Mouse (Mus musculus) gastrocnemius, postnatal 10 days (tissue): Measurements from ENCODE around the gene Tecr. TPM values are rescaled to one million over a fixed set of nuclear protein-coding genes. Genes with fewer than 3 reads are reported as not detected.

Experiments
- DNase-seq: peaks from one replicate; pipeline ENCODE4 v3.0.0; 2021; ENCODE audit warnings: mixed read lengths
- long read RNA-seq, 2 experiments: library from polyadenylated mRNA; stranded (forward); transcript quantifications; one replicate each; pipeline ENCODE4 v2.0.0; 2021
- total RNA-seq, 2 experiments: library from RNA; stranded (reverse); gene quantifications; 2 replicates each; pipeline ENCODE4 v1.2.3; 2021

The Tecr gene
- total RNA-seq, result 100 to 1,000 TPM; 422 to 448 TPM
- long read RNA-seq, experiment 1, transcript Tecr-201 (13 exons, 1,158 nt), result major isoform, 96 of 424 reads
- long read RNA-seq, experiment 1, transcript Tecr-203 (12 exons, 1,120 nt), result minor isoform, 18 of 424 reads
- long read RNA-seq, experiment 1, partial matches to known transcripts, result 277 of 424 reads
- long read RNA-seq, experiment 1, other reads (novel, unspliced or antisense), result 32 of 424 reads
- long read RNA-seq, experiment 2, transcript Tecr-201 (13 exons, 1,158 nt), result major isoform, 93 of 545 reads
- long read RNA-seq, experiment 2, transcript Tecr-203 (12 exons, 1,120 nt), result minor isoform, 25 of 545 reads
- long read RNA-seq, experiment 2, transcript Tecr-205 (8 exons, 878 nt), result minor isoform, 6 of 545 reads
- long read RNA-seq, experiment 2, partial matches to known transcripts, result 390 of 545 reads
- long read RNA-seq, experiment 2, other reads (novel, unspliced or antisense), result 31 of 545 reads

DNA sequence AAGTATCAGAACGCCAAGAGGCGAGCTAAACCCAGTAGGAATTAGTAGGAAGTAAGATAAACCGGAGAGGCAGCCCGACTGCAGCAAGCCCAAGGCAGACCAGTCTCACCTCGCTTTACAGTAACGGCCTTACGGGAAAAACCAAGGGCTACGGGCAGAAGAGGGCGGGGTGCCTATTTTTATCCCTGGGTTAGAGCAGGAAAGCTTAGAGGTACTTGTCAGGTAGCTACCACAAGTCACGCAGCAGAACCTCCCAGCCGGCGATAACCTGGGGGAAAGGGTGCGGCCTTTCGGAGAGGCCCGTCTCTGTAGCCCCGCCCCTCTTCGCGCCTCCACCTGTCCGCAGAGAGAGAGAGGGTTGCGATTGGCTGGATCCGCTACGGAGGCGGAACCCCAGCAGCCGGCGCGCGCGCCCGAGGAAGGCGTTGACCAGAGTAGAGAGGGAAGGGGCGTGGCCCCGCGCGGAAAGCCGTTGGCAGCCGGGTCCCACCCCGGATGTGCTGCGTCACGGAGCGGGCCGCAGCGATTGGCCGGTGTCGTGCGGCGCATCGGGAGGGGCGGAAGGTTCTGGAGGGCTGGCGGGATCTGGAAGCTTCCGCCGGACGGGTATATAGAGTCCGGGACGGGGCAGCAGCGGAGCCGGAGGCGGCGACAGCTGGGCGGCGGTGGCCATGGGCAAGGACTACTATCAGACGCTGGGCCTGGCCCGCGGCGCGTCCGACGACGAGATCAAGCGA, at the start of gene Tecr, which contains the start of gene Dnajb1:
Gene Tecr (minus strand): TSS at position 311 of the 737 bp plus-strand sequence.
Gene Dnajb1 (plus strand): TSS at position 533 of the 737 bp plus-strand sequence.
- peak; percentile 99 for DNase-seq

DNA sequence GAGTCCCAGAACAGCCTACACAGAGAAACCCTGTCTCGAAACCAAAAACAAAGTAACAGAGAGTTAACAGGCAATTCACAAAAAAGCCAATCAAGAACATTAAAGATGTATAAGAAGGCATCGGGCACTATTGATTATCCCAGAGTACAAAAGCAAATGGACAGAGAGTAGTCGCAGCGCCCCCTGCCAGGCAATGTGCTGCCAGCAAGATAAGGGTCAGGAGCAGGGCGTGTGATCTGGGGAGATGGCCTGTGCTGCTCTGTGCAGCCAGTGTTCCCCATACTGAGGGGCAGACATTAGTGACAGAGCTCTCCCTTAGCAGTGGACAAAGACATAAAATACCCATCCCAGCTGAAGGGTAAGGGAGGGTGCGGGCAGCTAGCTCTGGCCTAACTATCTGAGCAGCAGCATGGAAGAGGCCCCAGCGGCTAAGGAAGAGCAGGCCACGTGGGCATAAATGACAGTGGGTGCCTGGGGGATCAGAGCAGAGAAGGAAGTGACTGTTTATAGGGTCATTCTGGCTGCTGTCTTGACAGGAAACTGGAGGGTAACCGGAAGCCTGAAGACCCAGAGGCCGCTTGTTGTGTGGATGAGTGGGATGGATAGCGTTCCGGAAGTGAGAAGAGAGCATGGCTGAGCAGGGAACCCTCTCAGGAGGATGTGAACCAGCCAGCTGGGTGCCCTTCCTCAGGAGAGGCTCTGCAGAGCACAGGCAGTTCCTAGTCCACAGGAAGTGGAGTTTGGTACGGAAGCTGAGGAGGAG, 48.9 kb upstream of the Tecr start:
- no peak for DNase-seq

DNA sequence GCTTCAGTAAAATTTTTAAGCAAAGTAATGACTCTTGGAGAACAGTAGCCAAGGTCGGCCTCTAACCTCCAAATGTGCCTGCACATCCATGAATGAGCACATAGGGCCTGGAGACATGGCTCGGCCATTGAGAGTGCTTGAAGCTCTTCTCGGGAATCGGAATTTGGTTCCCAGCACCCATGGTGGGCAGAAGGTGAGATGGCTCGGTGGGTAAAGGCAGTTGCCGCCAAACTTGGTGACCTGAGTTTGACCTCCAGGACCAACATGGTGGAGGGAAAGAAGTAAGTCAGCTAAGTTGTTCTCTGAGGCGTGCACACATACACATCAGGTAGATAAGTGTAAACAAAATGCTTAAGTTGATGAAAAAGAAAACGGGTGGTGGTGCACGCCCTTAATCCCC, 48.3 kb upstream of the Tecr start:
- DNase-seq, result no peak

- DNase-seq, result no peak
Observed at GRCm38 (mm10) chr8:83654725-83655124, 47.0 kb upstream of the Tecr start.

DNA sequence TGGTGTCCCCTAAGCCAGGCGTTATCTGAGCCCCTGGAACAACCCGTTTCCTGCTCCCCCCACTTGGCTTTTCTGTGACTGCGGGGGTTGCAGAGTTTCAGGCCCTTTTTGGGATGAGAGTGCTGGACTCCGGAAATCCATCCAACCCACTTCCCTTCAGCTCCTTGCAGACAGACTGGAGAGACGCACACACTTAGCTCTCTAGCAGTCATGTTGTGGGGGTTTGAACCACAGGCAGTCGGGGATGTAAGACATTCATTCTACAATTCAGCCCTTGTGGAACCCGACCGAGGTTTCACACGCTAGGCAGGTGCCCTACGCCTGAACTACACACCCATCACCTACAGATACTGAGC, 45.9 kb upstream of the Tecr start:
- DNase-seq, result no peak

- DNase-seq, result peak; percentile 8
Observed at GRCm38 (mm10) chr8:83652744-83653661, 45.2 kb upstream of the Tecr start.

DNA sequence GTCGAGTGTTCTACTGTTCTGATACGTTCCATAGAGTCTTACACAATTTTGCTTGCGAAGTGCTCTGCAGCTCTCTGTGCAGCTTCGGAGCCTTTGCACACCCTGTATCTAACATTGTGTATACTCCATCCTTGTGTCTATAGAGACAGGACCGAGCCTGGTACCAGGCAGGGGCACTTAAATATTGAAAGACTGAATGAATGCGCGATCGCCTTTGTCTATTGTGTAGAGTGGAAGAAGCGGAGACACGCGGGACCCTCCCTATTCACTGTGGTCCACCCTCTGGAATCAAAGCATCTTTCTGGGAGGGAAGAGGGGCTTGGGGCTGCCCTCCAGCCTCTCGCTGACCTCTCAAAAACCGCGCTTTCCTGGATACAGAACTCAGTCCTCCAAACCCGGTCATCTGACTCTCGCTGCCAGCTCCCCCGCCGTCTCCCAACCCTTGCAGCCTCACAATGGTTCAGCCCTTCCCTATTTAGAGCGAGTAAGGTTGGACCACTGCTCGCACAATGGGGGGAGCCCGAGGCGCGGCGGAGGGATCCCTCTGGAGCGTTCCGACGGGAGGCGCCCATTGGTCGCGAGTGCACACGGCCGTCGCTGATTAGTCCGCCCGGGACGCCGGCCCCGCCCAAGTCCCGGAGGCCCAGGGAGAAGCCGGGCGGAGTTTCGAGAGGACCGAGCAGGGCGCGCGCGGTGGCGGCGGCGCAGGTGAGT, 44.4 kb upstream of the Tecr start, which contains the start of gene Gipc1:
Gene Gipc1 (plus strand): TSS at position 648 of the 714 bp plus-strand sequence.
- DNase-seq, result peak; percentile 90

DNA sequence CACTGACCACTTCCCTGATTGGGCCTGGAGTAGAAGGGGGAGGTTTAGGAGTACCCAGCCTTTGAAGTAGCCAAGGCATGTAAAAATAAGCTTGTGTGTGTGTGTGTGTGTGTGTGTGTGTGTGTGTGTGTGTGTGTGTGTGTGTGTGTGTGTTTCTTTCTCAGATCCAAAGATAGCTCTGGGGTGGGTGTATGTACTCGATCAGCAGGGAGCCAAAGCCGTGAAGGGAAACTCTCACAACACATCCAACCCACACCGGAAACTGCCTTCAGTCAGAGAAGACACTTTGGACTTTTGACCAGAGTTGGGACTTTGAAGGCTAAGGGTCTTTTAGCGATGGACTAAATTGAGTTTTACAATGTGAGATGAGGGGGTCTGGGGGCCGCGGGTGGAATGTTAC, 41.9 kb upstream of the Tecr start:
- DNase-seq, result no peak

DNA sequence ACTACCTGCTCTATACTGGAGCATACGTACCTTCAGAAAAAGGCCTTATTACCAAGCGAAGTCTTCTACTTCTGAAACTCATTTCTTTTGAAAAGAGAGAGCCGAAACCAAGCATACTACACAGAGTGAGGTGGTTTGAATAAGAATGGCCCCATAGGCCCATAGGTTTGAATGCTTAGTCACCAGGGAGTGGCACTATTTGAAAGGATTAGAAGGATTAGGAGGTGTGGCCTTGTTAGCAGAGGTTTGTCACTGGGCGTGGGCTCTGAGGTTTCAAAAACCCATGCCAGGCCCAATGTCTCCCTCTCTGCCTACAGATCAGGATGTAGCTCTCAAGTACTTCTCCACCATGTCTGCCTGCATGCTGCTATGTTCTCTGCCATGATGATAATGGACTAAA, 40.3 kb upstream of the Tecr start:
- DNase-seq, result no peak

DNA sequence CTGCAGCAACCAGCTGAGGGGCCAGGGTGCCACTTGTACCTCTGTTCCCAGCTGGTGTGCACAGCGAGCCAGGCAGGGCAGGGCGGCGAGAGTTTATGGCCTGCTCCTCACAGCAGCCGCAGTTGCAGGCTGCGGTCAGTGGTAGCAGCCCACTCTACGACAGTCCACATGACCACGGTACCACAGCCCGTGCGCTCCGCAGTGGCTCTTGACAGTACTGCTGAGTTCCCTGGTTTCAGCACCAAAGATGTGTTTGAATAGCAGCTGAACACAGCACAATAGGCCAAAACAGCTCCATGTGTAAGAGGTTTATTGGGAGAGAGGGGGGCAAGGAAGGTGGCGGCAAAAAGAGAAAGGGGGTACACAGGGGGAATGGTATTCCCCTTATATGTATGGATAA, 39.7 kb upstream of the Tecr start:
- no peak for DNase-seq

DNA sequence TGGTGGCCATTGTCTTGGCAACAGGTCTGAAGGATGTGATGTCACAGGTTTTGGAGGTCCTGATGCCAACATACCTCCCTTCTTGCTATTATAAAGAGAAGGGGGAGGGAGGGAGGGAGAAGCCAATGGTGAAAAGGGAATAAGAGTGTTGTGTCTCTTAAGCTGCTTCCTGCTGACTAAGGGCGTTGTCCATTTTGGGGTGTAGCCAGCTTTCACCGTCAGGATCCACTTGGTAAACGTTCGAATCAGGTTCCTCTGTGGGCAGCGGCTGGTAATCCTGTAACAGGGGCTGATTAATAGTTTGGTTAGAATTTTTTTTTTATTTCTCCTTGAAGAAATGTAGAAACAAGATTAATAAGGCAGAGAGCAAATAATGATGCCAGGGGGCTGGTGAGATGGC, 31.9 kb upstream of the Tecr start:
- DNase-seq, result no peak

DNA sequence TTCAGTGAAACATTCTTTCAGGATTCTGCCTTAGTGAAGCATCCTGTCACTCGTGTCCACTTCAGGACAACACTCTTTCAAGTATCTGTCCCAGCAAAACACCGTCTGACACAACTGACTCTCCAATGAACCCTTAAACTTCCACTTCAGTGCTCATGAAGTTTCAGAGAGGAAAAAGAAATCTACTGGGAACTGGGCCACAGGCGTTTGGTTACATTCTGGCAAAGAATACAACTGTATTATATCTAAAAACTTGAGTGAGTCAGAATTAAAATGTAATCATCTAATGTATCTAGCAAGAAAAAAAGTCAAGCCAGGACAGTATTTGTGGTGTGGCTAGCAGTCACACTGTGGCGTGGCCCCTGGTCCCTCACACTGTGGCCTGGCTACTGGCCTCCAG, 31.1 kb upstream of the Tecr start:
- DNase-seq, result no peak

GRCm38 (mm10) chr8:83632083-83632707, 24.4 kb upstream of the Tecr start:
- DNase-seq, result no peak

- no peak for DNase-seq
Observed at GRCm38 (mm10) chr8:83625676-83626299, 18.0 kb upstream of the Tecr start.

DNA sequence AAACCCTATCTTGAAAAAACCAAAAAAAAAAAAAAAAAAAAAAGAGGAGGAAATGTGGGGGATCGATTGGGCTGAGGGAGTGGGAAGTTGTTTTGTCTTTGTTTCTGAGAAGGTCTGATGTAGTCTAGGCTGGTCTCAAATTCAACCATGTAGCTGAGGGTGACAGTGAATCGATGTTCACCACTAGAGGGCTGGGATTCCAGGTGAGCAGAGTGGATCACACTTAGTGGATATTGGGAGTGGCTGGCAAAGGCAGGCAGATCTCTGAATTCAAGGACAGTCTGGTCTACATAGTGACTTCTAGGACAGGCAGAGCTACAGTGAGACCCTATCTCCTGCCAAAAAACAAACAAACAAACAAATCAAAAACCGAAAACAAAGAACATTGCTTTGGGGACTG, 17.0 kb upstream of the Tecr start:
- no peak for DNase-seq

DNA sequence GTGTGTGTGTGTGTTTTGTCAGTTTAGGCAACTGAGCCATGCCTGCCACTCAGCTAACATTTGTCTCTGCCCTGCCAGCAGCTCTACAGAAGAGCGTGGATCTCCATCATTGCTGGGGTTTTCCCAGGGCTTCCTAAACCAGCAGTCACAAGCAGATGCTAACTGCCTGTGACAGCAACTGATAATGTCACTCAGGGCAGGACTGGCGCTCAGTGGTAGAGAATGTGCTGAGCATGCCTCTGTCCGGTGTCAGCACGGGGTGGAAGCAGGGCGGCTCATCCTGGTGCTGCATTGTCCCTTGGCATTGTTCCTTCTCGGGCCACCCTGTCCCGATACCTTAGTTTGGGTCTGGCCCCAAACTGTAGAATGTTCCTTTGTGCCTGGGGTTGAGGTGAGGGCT, 15.8 kb upstream of the Tecr start:
- no peak for DNase-seq

DNA sequence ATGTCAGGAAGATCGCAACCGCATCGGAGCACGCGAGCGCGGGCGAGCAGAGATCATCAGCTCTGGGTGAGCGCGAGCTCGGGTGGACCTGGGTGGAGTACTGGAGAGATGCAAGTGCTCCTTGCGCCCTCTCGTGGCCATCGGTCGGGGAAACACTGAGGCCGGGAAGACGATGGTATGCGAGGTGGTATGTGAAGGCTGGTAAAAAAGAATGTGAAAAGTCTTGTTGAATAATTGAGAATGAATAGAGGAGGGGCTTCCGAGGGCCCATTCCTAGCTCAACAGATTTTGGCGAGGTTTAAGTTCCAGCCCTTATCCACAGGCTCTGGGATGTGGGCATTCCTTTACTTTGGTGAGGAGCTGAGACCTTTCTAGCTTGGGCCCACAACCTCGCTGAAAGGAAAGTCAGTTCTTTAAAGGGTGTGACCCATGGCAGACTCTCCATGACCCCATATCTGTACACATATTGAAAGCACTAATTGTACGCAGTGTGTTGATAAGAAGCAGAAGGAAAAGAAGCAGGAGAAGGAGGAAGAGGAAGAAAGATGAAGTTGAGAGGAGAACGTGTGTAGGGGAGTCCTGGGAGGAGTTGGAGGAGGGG, 14.7 kb upstream of the Tecr start:
- peak; percentile 89 for DNase-seq

DNA sequence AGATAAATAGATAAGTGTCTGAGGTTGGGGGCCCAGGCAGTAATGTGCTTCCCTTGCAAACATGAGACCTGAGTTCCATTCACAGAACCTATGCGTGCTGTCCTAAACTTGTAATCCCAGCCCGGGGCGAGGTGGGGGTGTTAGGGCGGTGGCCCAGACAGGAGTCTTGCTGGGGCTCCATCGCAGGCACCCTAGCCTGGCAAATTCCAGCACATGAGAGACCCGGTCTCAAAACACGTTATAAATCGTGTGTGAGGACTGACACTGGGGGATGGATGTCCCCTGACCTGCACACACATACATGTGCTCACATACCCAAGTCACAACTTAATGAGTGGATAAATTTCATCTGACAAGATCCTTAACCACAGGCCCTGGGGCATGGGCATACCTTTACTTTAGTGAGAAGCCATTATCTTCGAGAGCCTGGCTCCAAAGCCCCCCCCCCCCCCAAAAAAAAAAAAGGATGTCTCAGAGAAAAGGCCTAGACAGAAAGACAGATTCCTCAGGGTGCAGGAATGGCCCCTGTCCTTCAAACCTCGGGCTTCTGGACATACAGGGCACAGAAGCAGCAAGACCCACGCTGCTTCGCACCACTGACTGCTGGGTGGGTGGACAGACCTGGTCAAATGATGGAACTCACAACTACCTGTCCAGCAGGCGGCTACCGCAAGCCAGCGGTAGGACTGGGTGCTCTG, 14.1 kb upstream of the Tecr start:
- no peak for DNase-seq
